Mouse (Mus musculus): ENCODE data around the gene Mrpl35.
"Not testable (repeated sequence)": the region's sequence is repeated elsewhere in the genome, so short reads cannot be mapped to it uniquely, and the experiment has no call there.

Mrpl35 gene

DNA sequence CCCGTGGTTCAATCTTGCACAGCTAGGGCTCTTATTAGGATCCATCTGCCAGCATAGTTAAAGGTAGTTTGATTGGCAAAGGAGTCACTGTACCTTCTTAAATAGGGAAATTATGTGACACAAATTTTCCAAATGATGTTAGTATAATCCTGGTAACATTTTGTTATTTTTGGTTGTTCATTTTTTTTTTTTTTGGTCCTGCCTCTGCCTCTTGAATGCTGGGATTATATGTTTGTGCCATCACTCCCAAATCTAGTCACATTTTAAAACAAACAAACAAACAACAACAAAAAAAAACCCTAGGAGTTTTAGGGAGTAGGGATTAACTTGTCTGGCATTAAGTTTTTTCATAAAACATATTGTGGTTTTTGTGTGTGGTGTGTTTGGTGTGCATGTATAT is at the start of gene Mrpl35:
Mrpl35 (minus strand) TSS at position 101 of the 400 bp plus-strand sequence.
- no peak for DNase-seq

DNA sequence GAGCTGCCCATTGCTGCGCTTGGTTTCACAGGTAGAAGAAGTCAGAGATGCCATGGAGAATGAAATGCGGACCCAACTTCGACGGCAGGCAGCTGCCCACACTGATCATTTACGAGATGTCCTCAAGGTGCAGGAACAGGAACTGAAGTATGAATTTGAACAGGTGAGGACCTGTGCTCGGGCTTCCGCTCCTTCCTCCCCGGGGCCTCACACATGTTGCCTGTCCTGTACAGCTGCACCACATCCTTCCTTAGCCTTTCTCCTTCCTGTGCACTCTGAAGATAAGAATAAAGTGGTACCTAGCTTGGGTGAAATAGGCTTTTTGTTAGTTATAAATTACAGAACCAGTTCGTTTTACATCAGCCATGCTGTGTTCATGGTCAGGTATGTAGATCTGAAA is 44.6 kb upstream of the Mrpl35 start:
- no peak for DNase-seq

DNA sequence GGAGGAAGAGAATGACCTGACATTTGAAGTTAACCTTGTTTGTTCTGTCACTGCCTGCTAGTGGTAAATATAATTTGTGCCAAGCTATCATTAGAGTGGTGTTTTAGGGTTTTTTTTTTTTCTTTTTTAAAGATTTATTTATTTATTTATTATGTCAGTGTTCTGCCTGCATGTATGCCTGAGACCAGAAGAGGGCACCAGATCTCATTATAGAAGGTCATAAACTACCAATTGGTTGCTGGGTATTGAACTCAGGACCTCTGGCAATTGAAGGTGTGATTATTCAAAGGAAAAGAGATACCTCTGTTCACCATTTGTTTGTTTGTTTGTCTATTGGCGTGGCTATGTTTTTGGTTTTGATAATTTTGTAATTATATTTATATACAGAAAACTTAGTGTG is 42.0 kb upstream of the Mrpl35 start:
- DNase-seq: no peak

DNA sequence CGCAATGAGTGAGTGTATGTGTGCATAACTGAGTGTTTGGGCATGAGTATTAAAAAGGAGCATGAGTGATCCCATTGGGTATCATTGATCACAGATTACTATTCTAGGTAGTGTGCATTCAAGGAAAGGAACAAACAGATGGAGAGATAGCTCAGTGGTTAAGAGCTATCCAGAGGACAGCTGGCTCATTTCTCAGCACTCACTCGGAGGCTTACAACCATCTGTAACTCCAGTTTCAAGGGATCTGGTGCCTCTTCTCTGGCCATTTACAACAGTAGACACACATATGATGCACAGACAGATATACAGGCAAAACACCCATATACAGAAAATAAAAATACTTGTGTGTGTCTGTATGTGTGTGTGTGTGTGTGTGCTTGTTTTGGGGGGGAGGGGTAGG is 41.0 kb upstream of the Mrpl35 start:
- DNase-seq: no peak

DNA sequence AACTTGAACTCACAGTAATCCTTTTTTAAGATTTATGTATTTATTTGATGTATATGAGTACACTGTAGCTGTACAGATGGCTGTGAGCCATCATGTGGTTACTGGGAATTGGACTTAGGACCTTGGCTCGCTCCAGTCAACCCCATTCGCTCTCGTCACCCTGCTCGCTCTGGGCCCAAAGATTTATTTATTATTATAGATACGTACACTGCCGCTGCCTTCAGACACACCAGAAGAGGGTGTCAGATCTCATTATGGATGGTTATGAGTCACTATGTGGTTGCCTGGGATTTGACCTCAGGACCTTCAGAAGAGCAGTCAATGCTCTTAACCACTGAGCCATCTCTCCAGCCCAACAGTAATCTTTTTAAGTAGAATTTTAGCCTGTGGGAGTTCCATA is 20.1 kb upstream of the Mrpl35 start:
- DNase-seq: not testable (repeated sequence)

DNA sequence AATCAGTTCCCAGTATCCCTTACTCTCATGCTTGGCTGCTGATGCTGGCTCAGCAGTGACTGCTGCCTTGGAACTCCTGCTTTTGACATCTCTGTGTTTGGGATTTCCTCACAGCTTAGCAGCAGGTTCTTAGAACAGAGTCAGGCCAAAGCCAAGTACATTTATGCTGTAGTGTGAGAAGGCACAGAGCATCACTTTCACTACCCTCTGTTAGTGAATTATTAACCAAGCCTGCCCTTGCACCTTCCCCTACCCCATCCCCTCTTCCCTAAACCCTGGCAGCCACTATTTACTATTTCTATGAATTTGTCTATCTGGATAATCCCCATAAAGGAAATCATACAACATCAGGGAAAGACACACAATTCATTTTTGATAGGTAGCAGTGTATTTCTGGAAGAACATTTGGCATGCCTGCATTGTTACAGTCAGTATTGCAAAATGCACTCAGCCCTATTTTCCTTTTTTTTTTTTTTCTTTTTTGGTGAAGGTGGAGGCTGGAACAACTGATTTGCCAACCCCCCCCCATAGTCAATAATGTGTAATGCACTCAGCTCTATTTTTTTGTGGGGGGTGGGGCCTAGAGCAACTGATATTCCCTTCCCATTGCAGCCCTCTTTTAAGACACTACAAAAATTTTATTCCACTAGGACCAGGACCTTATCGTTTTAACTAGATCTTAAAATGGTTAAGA is 14.0 kb upstream of the Mrpl35 start:
- DNase-seq: no peak

DNA sequence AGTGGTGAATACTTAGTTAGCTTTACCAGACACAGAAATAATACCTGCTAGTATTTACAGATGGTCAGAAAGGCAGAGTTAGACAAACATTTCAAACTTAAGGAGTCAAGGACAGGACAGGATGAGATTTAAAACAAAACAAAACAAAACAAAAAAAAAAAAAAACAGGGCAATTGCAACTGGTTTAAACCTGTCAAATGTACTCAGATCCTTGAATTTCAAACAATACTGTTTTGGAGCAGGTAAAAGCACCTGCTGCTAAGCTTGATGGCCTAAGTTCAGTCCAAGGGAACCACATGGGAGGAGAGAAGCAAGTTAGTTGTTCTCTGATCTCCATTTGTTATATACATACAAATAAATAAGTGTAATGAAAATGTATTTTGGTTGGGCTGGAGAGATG is 13.0 kb upstream of the Mrpl35 start:
- DNase-seq: no peak

DNA sequence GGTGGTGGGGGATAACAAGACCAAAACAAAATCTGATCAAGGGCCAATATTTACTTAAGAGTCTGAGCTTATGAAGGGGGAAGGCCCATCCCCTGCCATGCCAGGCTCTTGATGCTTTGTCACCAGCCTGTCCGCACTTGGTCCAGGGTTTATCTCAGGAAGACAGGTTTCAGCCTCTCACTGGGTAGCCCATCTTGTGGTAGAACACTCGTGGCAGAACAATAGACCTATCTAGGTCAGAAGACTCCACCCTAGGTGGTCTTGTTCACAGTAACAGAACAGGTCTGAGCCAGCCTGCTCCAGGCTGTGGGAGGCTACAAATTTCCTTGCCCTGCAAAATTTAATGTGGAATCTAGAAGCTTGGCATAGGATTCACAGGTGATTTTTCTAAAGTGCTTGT is 10.0 kb upstream of the Mrpl35 start:
- no peak for DNase-seq

DNA sequence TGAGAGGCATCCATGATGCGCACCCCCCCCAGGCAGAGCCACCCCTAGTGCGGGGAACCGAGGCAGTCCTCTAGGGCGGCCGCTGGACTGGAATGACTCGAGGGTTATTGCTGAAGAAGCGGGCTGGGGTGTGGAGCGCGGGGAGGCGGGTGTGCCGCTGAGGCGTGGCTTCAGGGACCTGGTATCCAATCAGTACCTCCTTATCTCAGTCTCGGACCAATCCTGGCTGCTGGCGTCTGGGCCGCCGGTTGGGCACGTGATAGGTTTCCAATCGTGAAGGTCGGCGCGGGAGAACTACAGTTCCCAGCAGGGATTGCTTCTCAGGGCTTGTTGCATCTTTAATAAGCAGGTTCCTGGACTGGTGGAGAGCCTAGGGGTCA is 4.8 kb upstream of the Mrpl35 start:
- peak; percentile 83 to 89 for DNase-seq

DNA sequence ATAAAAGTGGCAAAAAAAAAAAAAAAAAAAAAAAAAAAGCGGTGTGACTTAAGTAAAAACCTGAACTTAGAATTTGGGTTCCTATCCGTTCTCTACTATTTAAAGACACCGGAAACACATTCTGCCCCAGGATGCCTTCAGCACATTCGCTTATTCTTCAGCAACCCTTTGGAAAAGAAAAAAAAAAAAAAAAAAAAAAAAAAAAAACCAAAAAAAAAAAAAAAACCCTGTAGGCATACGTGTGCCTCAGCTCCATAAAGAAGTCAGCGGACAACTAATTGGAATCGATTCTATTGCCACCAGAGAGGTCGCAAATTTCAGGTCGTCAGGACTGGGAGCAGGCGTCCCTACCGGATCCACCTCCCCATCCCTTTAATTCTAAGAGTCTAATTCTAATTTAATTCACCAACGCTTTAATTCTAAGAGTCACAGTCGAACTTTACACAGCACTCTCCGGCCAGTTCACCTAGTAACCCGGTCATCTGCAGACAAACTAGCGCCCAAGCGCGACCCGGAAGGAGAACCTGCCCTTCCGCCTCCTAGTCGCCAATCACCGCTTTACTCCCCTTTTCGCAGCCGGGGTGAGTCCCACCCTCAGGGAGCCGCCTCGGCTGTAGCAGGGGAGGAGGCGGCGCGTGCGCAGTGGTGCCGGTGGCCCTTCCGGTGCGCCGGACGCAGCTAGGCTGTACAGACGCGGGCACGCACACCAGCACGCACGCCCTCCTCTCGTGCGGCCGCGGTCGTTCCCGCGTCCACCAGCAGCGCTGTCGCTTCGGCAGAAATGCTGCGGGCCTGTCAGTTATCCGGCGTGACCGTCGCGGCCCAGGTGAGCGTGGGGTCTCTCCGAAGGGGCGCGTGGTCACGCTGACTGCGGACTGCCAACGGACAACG is 4.2 kb upstream of the Mrpl35 start, which contains the start of gene Immt:
Immt (plus strand) TSS at position 642 of the 891 bp plus-strand sequence.
- peak; percentile 93 for DNase-seq

DNA sequence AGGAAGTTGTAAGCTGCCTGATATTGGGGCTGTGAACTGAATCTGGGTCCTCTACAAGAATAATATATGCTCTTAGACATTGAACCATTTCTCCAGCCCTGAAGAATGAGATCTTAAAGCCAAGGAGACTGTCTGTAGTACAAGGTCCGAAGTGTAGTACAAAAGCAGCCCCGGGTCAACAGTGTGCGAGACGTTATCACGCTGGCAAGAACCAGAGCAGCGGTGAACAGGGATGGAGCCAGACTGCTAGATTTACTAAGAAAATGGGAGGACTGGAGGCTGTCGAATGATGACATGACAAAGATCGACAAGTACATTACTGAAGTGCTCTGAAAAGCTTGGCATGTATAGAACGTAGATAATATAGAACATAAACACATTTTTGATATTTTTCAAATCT is 3.0 kb upstream of the Mrpl35 start:
- no peak for DNase-seq

DNA sequence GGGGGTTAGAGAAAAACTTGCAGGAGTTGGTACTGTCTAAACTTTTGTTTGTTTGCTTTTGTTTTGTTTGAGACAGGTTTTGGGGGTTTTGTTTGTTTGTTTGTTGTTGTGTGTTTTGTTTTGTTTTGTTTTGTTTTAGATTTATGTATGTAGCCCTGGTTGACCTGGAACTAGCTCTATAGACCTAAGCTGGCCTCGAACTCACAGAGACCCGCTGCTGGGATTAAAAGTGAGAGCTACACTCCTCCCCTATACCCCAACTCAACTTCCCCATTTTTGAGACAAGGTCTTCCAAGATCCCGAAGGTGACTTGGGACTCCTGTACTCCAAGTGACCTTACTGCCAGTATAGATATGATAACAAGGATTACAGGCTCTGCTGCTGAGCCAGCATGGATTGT is 2.8 kb downstream of the Mrpl35 start:
- no peak for DNase-seq

DNA sequence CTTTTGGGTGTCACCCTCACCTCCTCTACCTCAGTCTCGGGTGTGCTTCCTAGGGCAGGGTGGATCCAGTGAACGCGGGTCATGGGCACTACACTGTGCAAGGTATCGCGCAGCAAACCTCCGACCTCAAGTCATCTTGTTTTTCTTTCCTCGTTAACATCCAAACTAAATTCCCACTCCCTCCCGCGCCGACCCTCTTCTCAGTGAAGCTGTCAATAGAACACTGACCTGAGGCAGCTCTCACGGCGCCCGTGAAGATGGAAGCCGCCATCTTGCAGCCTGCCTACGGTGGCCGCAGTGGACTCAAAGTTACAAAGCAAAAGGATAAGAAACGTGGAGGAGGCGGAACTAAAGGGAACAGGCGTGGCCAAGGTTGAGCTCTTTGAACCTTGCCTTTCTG is 3.3 kb downstream of the Mrpl35 start:
- DNase-seq: peak; percentile 76 to 85

DNA sequence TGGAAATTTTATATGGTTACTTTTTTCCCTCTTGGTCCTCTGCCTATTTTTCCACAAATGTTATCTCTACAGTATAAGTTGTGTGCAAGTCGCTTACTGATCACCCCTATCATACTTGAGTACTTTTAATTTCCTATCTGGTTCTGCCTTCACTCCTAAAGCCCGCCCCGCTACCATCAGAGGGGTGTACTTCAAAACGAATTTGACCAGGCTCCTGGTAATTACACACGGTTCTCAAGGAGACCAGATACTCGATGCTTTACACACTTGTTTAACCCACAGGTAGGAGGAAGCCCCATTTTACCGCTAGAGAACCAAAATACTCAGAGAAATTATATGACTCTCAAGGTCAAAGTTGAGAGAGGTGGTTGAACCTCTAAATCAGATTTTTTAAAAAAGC is 3.7 kb downstream of the Mrpl35 start:
- DNase-seq: no peak

DNA sequence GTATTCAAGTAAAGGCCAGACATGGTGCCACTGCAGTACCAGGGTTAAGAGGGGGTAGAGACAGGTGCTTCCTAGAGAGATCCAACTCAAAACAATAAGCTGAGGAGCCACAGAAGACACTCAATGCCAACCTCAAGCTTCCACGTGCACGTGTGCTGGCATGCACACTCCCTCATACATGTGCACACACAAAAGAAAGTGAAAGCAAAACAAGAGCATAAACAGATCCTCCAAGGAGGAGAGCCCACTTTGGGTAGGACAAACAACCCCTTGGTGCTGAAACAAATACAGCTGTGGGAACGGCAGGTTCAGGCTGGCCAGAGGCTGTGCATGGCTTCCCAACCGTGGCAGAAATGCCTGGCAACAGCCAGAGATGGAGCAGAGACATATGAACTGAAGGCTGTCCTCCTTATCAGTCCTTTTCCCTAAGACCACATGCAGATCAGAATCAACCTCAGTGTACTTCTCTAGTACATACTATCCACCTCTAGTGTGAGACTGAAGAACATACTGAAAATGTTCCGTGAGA is 6.9 kb downstream of the Mrpl35 start:
- DNase-seq: no peak

DNA sequence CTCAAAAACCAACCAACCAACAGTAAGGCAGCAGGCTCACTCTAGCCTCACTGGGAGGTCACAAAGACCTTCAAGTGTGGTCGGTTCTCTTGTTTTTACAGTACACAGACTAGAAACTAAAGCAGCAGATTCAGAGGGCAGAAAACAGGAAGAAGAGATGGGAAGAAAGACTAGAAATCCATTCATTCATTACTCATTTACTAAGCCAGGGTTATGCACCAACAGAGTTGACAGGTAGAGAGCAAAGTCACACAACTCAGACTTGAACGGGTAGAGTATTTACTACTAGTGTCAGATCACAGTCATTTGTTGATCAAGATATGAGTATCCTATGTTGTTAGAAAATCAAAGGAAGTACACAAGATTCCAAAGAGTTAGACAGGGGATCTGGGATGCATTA is 13.9 kb downstream of the Mrpl35 start:
- DNase-seq: no peak

DNA sequence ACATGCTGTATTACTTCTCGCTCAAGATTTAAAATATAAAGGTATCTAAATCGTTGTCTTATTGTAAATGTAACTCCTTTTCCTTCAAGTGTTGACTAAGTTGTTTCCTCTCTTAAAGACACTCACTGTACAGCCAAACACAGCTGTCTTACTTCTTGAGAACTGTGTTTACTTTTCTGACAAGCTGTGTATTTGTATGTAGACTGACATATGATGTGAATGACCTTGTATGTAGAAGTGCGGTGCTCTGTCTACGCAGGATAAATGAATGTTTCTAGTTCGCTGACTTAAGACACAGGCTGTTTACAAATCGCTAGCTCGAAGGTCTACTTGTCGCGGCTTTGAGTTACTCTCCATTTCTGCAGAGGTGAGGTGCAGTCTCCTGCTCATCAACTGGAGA is 16.9 kb downstream of the Mrpl35 start:
- DNase-seq: no peak

DNA sequence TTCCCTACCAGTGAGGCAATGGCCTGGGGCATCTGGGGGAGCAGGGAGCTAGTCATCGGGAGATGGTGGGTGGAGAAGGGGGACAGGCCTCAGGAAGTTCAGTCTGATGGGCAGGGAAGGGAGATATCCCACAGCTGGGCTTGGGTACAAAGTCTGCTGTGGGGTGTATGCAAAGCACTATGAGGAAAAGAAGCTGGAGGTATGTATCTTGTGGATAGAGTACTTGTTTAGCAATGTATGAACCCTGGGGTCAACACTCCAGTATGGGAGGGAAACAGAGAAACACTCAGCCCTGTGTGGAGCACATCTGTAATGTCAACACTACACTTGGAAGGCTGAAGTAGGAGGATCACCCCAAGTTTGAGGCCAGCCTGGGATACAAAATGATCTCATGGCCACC is 20.1 kb downstream of the Mrpl35 start:
- DNase-seq: no peak

DNA sequence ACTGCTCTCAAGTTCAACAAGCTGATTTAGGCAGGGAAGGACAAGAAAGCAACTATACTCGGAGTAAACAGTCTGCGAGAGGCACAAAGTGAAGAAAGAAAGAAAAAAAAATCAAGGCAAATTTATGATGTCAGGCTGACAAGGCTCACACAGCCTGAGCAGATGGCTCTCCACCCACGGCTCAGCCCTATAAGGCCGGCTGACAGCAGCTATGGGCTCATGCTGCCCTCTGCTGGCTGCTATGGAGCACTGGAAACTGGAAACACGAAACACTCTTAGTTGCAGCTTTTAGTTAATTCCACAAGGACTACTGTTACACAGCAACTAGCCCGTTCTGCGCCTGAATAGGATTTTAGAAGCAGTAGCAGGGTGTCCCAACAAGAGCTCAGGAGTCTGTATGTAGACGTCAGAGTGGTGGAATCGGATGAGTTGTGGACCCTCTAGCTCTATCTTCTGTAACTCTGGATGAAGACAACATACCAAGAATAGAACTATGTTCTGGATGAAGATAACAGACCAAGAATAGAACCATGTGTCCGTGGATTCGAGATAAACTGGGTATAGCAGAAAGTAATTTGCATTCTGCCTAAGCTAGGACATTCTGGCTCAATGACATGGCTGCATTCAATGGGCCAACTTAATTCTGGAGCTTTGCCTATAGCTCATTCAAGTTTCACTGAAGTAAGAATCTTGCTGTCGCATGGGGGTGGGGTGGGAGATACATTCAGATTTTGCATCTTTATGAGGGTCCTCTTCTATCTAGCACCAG is 22.5 kb downstream of the Mrpl35 start:
- DNase-seq: peak in 1 of 2 experiments; percentile 42

DNA sequence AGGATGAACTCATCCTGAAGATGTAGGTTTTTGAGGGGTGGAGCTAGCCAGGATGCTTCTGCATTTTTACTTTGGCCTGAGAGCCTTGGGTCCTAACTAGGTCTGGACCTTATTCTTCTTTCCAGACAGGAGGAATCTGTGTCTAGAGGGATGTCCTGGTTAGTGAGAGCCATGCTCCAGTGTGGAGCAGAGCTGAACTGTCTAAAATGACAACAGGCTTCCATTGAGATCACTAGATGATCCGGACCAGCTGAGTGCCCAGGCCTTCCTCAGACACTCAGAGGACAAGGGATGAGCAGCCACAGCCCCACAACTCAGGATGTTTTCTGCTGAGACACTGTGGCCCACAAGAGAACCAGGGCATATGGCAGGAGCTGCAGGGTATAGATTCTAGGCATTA is 23.2 kb downstream of the Mrpl35 start:
- DNase-seq: no peak

DNA sequence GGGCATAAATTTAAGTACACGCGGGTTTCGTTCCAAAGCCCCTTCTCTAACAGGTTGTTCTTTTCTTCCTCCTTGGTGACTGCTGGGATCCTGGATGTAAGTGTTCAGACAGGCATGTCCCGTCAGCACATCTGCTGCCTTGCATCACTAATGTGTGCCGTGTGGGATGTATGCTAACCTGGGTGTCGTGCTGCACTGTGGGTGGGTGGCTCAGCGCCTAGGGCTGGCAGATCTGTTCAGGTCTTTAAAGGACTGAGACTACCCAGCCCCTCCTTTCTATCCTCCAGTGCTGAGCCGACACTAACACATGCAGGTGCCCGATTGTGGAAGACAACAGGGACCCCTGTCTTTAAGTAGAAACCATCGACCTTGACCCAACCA is 25.1 kb downstream of the Mrpl35 start:
- no peak for DNase-seq

DNA sequence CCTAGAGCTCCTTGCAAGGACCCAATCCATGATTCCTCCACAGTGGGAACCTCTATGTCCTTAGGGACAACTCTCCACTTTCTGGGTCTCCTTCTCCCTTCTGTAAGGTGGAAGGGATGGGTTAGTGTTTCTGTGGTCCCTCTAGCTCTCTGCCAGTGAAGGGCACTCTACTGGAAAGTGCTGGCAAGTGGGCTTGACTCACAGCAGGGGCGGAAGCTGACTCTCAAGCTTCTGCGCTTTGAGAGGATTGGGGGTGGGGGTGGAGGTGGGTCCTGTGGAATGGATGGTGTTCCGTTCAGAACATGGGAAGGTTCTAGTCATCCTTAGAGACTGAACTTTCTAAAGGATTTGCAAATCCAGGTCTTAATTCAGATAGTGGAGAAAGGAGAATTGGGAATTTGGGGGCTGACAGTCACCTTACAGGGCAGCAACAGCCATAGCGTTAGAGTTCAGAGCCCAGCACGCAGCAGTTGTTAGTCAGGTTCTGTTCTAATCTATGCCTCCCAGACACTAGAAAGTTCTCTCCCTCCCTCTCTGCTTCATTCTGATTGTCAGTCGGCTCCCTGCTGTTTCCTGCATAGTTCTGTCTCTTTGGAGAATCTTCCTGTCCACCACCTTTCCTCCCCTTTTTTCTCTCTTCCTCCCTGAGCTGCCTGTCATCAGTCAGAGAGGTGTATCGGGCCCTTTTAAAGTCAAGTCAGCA is 25.6 kb downstream of the Mrpl35 start:
- DNase-seq: no peak

DNA sequence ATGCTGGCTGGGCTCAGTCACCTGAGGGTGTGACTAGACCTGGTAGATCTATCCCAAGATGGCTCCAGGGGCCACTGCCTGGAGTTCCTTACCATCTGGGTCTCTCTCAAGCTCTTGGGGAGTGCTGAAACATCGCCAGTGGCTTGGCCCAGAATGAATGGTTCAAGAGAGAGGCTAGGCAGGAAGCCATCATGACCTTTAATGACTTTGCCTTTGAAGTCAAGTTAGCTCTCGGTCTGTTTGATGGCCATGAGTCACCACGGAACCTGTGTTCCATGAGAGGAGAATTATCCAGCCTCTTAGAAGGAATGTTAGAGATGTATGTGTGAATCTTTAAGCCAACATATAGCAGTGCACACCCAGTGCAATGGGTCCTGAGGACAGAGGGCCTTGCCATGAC is 27.4 kb downstream of the Mrpl35 start:
- no peak for DNase-seq

All from spleen, adult 18-20 months (tissue).